Mouse (Mus musculus) hindbrain, embryonic 10.5 days (tissue): ENCODE results near the gene Ptprt. TPM values are rescaled to one million over a fixed set of nuclear protein-coding genes. Genes with fewer than 3 reads are reported as not detected.

Source experiments
- DNase-seq: peaks from one replicate; pipeline ENCODE4 v3.0.0-alpha.2; 2017; ENCODE audit warnings: low spot score
- H3K27ac ChIP-seq: fragments of 300-500 bp; sonication (generic); 2 replicates; pipeline ENCODE4 v1.5.1; 2016; ENCODE audit warnings: mild to moderate bottlenecking, moderate library complexity
- H3K27me3 ChIP-seq: fragments of 300-500 bp; sonication (generic); 2 replicates; pipeline ENCODE4 v1.6.1; 2016; ENCODE audit warnings: mild to moderate bottlenecking; ENCODE audit not compliant: poor library complexity, insufficient read depth, severe bottlenecking
- H3K36me3 ChIP-seq: fragments of 300-500 bp; sonication (generic); 2 replicates; pipeline ENCODE4 v1.6.1; 2016; ENCODE audit warnings: mild to moderate bottlenecking, moderate library complexity
- H3K4me1 ChIP-seq: fragments of 300-500 bp; sonication (generic); replicated peaks from 2 replicates; pipeline ENCODE4 v1.6.1; 2016; ENCODE audit warnings: mild to moderate bottlenecking
- H3K4me3 ChIP-seq: fragments of 300-500 bp; sonication (generic); 2 replicates; pipeline ENCODE4 v1.5.1; 2016; ENCODE audit warnings: mild to moderate bottlenecking, moderate library complexity
- H3K9me3 ChIP-seq: fragments of 300-500 bp; sonication (generic); 2 replicates; pipeline ENCODE4 v1.6.1; 2016; ENCODE audit warnings: mild to moderate bottlenecking, moderate library complexity
- WGBS: fragments of 180-500 bp; shearing (Covaris S2); methylation state at CpG from one replicate; pipeline ENCODE4 v1.1.7; 2016; 5-methylcytosine and 5-hydroxymethylcytosine counted together
- polyA plus RNA-seq: library from polyadenylated mRNA; unstranded; fragments of >200 nt; fragmentation: Nextera tagmentation; extraction: Ambion mirVana; gene quantifications from 2 replicates; pipeline ENCODE4 v1.2.1, GENCODE M21; 2016

Ptprt gene
- 0.86 and 1.7 TPM in 2 replicates for polyA plus RNA-seq

DNA sequence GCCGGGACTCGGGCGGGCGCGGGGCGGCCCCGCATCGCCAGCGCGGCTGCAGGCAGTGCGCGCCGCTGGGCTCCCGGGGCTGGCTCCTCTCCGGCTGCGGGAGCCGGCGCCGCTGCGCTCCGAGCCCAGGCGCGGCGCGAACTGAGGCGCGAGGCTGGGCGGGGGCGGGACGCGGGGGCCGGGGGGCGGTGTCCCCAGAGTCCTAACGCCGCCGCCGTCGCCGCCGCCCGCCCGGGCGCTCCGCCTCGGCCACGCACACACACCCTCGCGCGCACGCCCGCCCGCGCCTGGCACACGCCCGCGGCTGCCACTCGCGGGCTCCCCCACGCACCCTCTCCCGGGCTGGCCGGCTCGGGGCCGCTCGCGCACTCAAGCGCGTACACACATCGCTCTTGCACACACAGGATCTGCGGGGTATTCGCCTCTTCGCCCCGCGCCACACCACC lies at the start of gene Ptprt:
TSS of gene Ptprt (minus strand) at position 207 of the 446 bp plus-strand sequence.
- Histone ChIP-seq H3K4me1 (peaks cover 47% of the 10 kb centered on the region), H3K9me3 (no peaks in the 10 kb centered on the region), H3K27ac (peak within 1 kb of the TSS; percentile 77), H3K4me3 (peak within 1 kb of the TSS; percentile 72), H3K36me3 (no peaks in the 10 kb centered on the region), H3K27me3 (peaks cover 78% of the 10 kb centered on the region)
- DNase-seq = peak; percentile 41
- WGBS = under 1% methylated on average over 73 of the region's 73 CpGs

DNA sequence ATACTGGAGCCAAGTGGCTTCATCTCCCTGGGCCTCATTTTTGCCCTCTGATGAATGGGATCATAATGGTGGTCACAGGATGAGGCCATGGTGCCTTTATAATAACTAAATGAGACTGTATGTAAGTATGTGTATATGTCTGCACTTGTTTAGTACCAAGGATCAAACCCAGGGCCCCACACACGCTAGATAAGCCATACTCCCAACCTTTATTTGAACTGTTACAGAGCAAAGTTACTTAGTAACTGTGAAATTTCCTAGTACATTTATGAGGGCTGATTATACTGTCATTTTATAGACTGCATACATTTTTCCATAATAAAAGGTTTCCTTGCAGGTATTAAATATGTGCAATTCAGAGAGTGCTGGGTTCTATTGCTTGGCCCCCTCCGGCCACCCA lies 49.5 kb upstream of the Ptprt start:
- H3K27ac ChIP-seq = no peak overlapping the region
- H3K4me1 ChIP-seq = no peaks in the 10 kb centered on the region
- H3K4me3 ChIP-seq = no peak overlapping the region
- 89% methylated on average over 2 of the region's 2 CpGs for WGBS
- DNase-seq = no peak
- no peaks in the 10 kb centered on the region for H3K9me3 ChIP-seq
- H3K27me3 ChIP-seq = no peaks in the 10 kb centered on the region
- H3K36me3 ChIP-seq = no peaks in the 10 kb centered on the region

DNA sequence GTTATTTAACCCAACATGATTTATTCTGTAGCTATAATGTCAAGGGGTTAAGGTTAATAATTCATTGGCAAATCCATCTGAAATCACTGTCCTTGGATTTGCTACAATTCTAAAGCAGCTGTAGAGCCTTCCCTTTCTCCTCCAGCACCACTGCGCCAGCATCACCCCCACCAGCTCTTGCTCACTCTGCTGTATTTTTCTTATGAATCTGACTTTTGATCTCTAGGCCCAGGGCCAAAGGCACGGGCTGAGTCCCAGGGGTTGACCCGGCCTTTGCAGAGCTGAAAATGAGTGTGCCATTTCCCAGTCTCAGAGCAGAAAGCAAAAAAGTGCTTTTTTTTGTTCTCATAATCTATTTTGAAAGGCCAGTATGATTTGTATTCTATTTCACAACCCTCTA lies 38.7 kb upstream of the Ptprt start:
- Histone ChIP-seq H3K27ac (no peak overlapping the region), H3K36me3 (no peaks in the 10 kb centered on the region), H3K27me3 (no peaks in the 10 kb centered on the region), H3K4me3 (no peak overlapping the region), H3K4me1 (peaks cover 4% of the 10 kb centered on the region; the same call in 1 of the 2 replicates), H3K9me3 (no peaks in the 10 kb centered on the region)
- DNase-seq = no peak
- 78% methylated on average over 3 of the region's 3 CpGs for WGBS

DNA sequence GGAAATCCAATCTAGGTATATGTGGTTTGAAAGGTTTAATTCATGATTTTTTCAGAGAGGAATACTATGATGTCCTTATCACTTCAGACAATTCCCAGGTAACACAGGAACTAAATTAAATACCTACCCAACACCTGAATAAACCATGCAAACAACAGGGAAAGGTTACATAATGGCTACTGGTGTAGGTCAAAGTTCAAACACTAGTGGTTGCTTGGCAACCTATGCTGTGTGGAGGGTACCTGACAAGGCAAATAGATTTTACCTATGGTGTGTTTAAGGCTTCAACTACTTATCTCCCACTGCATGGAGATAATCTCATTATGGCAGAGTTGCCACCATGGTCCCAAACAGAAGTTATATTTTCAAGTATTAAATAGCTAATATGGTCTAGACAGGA lies 38.1 kb upstream of the Ptprt start:
- Histone ChIP-seq H3K4me1 (peaks cover 4% of the 10 kb centered on the region; the same call in 1 of the 2 replicates), H3K9me3 (no peaks in the 10 kb centered on the region), H3K36me3 (no peaks in the 10 kb centered on the region), H3K27me3 (no peaks in the 10 kb centered on the region), H3K4me3 (no peak overlapping the region), H3K27ac (no peak overlapping the region)
- DNase-seq = no peak

DNA sequence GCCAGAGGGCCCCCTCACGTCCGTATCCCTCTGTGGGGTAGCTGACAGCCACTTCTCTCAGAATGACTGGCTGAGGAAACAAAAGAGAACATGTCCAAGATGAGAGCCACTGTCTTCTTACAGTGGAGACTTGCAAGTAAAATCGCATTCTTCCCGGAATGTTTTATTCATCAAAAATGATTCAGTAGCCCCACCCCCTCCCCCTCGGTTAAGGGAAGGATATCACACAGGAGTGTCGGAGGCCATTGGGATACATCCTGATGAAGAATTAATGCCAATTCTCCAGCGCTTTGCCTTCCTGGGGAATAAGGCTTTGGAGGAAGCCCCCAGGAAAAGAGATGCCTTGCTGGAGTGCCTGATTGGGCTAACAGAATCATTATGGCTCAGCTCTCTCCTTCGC lies 37.1 kb upstream of the Ptprt start:
- H3K4me1 ChIP-seq = peaks cover 10% of the 10 kb centered on the region; the same call in 1 of the 2 replicates
- no peaks in the 10 kb centered on the region for H3K27me3 ChIP-seq
- H3K27ac ChIP-seq = no peak overlapping the region
- DNase-seq = no peak
- no peaks in the 10 kb centered on the region for H3K36me3 ChIP-seq
- no peak overlapping the region for H3K4me3 ChIP-seq
- no peaks in the 10 kb centered on the region for H3K9me3 ChIP-seq
- 79% methylated on average over 8 of the region's 8 CpGs for WGBS

DNA sequence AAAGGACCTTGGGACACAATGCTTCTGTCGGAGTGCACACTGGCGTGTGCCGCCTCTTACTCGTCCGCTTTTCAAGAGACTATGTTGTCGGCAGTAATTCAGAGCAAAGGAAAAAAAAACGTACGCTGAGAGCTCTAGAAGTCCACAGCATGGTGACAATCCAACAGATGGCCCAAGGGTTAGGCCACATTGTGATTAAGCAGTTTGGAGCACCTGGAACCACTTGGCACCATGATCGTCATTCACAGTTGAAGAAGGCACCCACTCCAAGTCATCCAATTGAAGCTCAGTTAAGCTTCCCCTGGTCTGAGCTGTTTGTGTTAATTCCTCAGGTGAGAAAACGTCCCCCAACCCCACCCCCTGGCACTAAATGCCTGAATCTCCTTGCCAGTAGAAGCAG lies 36.2 kb upstream of the Ptprt start:
- H3K4me1 ChIP-seq = peaks cover 10% of the 10 kb centered on the region; the same call in 1 of the 2 replicates
- no peak overlapping the region for H3K4me3 ChIP-seq
- H3K27me3 ChIP-seq = no peaks in the 10 kb centered on the region
- no peaks in the 10 kb centered on the region for H3K9me3 ChIP-seq
- WGBS = 86% methylated on average over 10 of the region's 10 CpGs
- no peak overlapping the region for H3K27ac ChIP-seq
- H3K36me3 ChIP-seq = no peaks in the 10 kb centered on the region
- no peak for DNase-seq

DNA sequence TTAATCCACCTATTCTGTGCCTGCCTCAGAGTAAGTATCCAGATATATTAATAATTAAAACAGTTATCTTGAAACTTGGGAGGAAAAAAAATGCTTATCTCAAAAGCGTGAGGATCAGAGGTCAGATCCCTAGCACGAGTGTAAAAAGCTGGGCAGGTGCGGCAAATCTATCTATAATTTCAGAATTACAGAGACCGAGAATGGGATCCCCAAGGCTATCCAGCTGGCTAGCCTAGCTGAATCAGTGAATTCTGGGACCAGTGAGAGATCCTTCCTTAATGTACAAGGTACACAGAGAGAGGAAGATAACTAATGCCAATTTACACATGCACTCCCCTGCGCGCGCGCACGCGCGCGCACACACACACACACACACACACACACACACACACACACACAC lies 31.2 kb upstream of the Ptprt start:
- DNase-seq = no peak
- no peaks in the 10 kb centered on the region for H3K27me3 ChIP-seq
- H3K4me1 ChIP-seq = peaks cover 6% of the 10 kb centered on the region; the same call in 1 of the 2 replicates
- 97% methylated on average over 12 of the region's 12 CpGs for WGBS
- no peak overlapping the region for H3K27ac ChIP-seq
- H3K9me3 ChIP-seq = no peaks in the 10 kb centered on the region
- H3K4me3 ChIP-seq = no peak overlapping the region
- H3K36me3 ChIP-seq = no peaks in the 10 kb centered on the region

DNA sequence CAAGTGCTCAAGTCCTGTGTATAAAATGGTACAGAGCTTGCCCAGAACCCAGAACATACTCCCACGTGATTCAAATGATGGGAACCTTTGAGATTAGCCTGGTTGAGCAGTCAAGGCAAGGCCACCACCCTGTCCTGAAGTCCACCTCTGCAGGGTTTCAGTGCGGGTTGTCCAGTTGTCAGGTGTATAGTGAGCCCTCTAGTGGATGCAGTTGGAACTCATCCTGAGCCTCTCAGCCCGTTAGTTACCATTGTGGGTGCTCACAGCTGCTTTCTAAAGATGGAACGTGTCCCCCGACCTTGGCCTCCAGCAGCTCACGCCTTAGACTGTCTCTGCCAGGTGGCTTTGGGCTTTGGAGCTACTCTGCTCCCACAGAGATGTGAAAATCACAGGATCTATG lies 21.7 kb upstream of the Ptprt start:
- Histone ChIP-seq H3K4me1 (no peaks in the 10 kb centered on the region), H3K9me3 (no peaks in the 10 kb centered on the region), H3K36me3 (no peaks in the 10 kb centered on the region), H3K4me3 (no peak overlapping the region), H3K27me3 (0 out of 2 replicates have a peak, but pooled peaks cover 4% of the 10 kb centered on the region), H3K27ac (no peak overlapping the region)
- DNase-seq = peak; percentile 45
- 12% methylated on average over 6 of the region's 6 CpGs for WGBS

DNA sequence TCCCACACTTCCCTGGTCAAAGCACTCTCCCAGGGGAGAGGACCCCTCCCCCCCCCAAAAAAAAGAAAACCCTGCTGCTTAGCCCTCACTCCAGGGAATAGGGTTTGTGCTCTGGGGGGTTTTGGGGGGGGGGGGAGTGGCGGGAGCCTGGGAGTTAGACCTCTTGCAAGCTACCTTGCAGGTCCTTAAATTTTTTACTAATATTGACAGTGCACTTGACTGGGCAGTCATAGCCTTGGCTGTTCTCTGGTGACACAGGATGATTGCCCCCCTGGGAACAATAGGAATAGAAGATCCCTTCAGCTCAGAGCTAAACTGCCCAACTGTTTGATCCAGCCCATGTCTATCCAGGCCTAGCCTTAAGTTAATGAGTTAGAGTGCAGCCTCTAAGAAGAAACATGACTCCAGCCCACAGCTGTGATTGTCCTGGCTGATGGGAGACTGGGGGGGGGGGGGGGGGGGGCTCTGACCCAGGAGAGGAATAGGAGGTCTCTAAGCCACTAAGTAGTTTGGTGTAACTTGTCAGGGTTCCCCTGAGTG lies 1.6 kb upstream of the Ptprt start:
- Histone ChIP-seq H3K36me3 (no peaks in the 10 kb centered on the region), H3K27me3 (peaks cover 65% of the 10 kb centered on the region)

DNA sequence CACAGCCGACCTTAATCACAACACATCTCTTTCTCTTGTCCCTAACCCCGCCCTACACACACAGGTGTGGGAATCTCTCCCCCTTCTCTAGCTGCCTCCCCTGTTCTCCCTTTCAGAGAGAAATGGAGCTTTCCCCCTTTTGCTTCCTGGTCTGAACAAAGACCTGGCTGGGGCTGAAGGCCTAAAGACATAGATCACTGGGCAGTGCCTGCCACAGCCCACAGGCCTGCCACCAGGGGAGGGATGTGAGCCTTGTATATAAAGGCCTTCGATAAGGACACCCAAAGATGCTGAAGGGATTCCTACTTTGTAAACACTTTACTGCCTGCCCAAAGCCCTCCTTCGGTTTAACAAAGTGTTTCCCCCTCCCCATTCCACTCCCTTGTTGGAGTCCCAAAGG lies 786 bp upstream of the Ptprt start:
- Histone ChIP-seq H3K4me3 (peak overlapping the region; percentile 72), H3K36me3 (no peaks in the 10 kb centered on the region), H3K9me3 (no peaks in the 10 kb centered on the region), H3K27me3 (peaks cover 72% of the 10 kb centered on the region), H3K4me1 (peaks cover 47% of the 10 kb centered on the region), H3K27ac (no peak overlapping the region)
- peak; percentile 21 for DNase-seq
- WGBS = 6% methylated on average over 4 of the region's 4 CpGs

More for the DNA sequence above, 1.6 kb upstream of the Ptprt start:
- WGBS = 6% methylated on average over 1 of the region's 1 CpGs
- Histone ChIP-seq H3K27ac (no peak overlapping the region), H3K9me3 (no peaks in the 10 kb centered on the region), H3K4me1 (peaks cover 47% of the 10 kb centered on the region), H3K4me3 (no peak overlapping the region)
- no peak for DNase-seq

DNA sequence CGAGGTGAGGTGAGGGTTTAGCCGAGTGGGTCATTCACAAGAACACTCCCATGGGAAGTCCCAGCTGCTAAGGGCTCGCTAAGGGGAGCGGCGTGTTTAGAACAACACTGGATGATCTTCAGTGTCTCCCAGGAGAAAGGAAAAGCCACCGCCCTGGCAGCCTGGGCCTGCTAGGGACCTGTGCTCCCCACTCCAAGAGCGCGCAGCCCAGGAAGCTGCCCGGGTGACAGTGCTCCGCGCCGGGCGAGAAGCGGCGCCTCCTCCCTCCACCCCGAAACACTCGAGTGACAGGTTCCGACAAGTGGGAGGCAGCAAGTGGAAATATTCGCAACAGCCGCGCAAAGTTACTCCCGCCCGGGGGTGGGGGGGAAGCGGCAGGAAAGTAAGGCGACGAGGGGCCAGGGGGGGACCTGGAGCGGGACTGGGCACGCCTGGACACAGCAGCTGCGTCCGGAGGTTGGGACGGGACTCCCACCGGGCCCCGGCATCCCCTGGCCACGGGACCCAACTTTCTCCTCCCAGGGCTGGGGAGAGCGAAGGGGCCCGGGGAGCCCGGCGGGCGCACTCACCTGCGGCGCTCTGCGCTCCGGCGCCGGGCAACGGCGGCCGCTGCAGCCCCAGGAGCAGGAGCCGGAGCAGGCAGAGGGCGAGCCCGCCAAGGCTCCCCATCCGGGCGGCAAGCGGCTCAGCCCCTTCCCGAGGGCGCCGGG lies 561 bp downstream of the Ptprt start:
- no peaks in the 10 kb centered on the region for H3K9me3 ChIP-seq
- H3K4me3 ChIP-seq = peak overlapping the region; percentile 72
- H3K27ac ChIP-seq = peak overlapping the region; percentile 77
- under 1% methylated on average over 57 of the region's 57 CpGs for WGBS
- H3K4me1 ChIP-seq = peaks cover 47% of the 10 kb centered on the region
- peak; percentile 49 for DNase-seq
- H3K36me3 ChIP-seq = no peaks in the 10 kb centered on the region
- H3K27me3 ChIP-seq = peaks cover 78% of the 10 kb centered on the region

DNA sequence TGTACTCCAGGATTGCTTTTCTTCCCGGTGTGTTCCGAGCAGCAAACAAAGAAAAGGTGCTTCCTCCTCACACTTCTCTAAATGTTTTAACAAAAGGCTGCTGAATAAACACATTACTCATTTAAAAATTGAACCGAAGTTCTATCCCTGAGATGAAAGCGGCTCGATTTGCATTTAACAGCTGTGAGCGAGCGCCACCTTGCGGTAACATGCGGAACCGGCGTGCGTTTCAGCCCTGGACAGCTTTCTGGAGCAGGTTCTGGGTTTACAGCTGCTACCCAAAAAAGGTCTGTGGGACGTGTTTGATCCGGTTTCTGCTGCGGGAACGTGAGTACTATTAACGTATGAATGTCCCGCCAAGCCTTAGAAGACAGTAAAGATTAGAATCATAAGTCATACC lies 1.9 kb downstream of the Ptprt start:
- Histone ChIP-seq H3K4me3 (peak overlapping the region; percentile 72), H3K36me3 (no peaks in the 10 kb centered on the region), H3K4me1 (peaks cover 45% of the 10 kb centered on the region), H3K27me3 (peaks cover 82% of the 10 kb centered on the region), H3K9me3 (no peaks in the 10 kb centered on the region), H3K27ac (no peak overlapping the region)
- peak; percentile 89 for DNase-seq
- under 1% methylated on average over 18 of the region's 18 CpGs for WGBS

DNA sequence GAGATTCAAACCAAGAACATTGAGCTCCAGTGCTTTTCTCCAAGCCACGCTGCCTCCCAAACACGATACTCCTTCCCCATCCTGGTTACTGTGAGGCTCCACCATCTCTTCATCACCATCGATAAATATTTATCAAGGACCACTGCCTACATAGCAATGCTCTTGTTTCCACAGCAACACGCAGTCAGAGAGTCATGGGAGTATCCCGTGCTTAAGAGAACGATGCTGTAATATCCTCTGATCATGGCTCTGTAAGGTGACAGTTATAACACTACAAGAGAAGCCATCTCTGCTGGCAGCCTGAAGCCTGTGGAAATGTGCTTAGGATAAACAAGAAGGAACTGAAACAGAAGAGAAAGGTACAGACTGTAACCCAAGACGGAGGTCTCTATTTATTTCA lies 3.4 kb downstream of the Ptprt start:
- Histone ChIP-seq H3K4me1 (peaks cover 38% of the 10 kb centered on the region), H3K9me3 (no peaks in the 10 kb centered on the region), H3K27ac (no peak overlapping the region), H3K4me3 (no peak overlapping the region), H3K36me3 (no peaks in the 10 kb centered on the region), H3K27me3 (peaks cover 67% of the 10 kb centered on the region)
- WGBS = 60% methylated on average over 7 of the region's 7 CpGs
- no peak for DNase-seq
